Mouse (Mus musculus): ENCODE data around the gene Cux1.

The Cux1 gene

DNA sequence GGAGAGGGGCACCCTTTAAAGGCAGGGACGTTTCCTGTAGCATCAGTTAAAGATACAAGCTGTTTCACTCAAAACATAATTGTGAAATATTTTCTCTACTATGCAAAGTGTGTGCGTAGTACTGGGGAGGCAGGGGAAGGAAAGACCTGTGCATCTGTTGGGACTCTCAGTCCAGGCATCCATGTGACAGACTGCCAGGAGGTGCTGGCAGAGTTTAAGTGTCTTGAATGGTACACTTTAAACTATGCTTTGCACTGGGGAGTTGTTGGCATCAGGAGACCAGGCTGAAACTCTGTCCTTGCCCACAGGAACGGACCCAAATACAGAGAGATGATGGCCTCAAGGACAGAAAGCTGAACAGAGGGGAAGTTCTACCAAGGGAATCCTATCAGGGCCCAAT lies 182.1 kb downstream of the Cux1 start:
- no peak for DNase-seq (ENCODE audit: low read depth, low spot score)

DNA sequence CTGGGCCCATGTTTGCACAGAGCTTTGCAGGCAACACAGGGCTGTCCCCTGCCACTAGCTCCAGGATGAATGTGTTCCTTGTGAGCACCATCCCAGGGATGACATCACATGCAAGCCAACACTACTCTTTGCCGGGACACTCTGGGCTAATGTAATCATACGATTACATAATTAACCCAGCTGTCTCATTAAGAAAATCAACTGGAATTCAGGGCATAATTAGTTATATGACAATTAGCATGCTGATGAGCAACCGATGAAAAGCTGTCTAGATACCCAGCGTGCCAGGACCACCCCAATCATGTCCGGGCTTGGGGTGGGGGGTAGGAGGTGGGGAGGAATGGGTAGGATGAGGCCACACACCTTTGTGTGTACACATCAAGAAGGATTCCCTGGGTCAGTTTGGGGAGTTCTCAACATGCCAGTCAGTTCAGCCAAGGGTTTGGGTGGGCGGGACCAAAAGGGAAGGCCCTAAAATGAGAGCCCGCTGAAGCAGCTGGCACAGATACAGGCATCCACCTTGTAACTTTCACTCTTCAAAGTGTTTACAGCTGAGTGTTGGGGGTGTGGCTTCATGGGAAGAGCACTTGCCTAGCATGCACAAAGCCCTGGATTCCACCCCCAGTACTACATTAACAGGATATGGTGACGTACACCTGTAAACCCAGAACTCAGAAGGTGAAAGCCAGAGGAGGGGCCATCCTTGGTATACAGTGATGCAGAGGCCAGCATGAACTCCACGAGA lies 184.9 kb downstream of the Cux1 start:
- DNase-seq (ENCODE audit: low read depth, low spot score): no peak

DNA sequence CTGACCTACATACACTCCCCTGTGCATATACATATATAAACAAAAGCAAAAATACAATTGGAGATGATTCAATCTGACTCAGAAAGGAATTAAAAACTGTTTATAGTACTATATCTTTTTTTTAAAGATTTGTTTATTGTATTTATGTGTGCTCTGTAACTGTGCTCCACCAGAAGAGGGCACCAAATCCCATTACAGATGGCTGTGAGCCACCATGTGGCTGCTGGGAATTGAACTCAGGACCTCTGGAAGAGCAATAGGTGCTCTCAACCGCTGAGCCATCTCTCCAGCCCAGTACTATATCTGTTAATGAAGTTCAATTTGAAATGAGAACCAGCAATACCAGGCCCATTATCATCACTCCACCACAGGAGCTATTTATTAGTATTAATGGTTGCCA lies 187.9 kb downstream of the Cux1 start:
- no peak for DNase-seq (ENCODE audit: low read depth, low spot score)

- no peak for DNase-seq (ENCODE audit: low read depth, low spot score)
These were observed 190.2 kb downstream of the Cux1 start for GRCm38 (mm10) chr5:136377101-136377500.

GRCm38 (mm10) chr5:136375350-136375749 lies 191.9 kb downstream of the Cux1 start:
- DNase-seq (ENCODE audit: low read depth, low spot score): no peak

GRCm38 (mm10) chr5:136372276-136372675 lies 195.0 kb downstream of the Cux1 start:
- DNase-seq (ENCODE audit: low read depth, low spot score): no peak

GRCm38 (mm10) chr5:136363421-136363820 lies 203.9 kb downstream of the Cux1 start:
- DNase-seq (ENCODE audit: low read depth, low spot score): no peak

DNA sequence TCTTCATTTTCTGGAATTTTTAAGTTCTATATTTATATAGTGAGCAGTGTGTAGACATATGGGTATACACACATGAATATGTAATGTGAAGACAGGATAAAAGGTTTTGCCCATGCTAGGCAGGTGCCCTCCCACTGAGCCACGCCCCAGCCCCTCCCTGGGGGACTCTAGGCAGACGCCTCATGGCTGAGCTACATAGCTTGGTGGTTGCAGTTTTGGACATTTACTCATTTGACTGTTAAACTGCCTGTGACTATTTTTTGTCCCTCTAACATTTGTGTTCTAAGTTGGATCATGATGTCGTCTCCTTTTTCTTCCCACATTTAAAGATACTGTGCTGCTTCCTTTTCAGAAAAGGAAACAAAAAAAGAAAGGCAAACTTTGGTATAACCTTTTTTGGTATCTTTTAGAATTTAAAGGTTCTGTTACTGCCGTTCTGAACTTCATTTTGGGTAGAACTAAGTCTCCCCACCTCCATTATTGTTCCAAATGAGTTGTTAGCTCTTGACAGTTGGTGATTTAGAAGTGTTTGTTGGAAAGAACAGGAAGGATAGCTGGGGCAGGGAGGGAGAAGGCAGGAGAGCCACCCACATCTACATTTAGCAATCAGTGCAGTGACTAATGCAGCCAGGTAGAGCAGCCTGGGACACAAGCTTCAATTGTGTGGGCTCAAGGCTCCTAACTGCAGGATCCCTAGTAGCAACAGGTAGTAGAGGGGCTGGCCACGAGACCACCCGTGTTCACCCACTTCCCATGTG lies 204.6 kb downstream of the Cux1 start:
- DNase-seq (ENCODE audit: low read depth, low spot score): no peak

GRCm38 (mm10) chr5:136362021-136362420 lies 205.3 kb downstream of the Cux1 start:
- no peak for DNase-seq (ENCODE audit: low read depth, low spot score)

DNA sequence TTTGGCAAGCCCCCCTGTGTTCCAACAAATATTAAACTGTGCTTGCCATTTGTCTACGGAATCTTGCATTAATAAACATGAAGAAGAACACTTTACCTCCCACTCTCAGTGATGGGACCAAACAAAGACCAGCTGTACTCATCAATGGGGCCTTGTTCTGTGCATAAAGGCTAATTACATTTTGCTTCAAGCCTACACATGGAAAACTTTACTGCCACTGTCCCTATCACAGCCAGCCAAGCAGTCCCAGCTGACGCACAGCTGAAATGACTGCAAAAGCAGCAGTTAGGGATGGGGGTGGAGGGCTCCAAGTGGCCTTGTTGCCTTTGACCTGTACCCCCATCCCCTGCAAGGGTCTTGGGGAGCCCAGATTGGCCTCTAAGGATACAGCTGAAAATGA lies 210.1 kb downstream of the Cux1 start:
- no peak for DNase-seq (ENCODE audit: low read depth, low spot score)

DNA sequence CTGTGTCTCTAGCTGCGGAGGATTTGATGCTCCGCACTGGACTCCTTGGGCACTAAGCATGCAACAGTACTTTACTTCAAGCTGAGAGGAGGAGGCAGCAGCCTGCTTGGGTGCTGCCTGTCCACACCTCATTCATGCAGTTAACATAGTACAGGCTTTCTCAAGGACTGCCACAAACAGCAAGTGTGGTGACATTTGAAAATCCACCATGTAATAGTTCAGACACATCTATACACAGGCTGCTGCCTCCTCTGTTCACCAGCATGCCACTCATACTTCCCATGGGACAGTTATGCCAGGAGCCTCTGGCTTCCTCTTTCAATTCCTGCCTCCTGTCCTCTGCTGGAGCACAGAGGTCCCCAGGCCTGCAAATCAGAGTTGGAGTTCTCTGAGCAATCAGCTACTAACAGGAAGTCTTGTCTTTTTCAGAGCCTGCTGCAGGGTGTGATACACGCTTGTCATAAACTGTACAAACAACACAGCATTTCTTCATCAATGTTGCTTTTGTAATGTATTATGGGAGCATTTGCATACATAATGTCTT lies 211.6 kb downstream of the Cux1 start:
- no peak for DNase-seq (ENCODE audit: low read depth, low spot score)

- no peak for DNase-seq (ENCODE audit: low read depth, low spot score)
These were observed 212.6 kb downstream of the Cux1 start for GRCm38 (mm10) chr5:136354729-136355128.

DNA sequence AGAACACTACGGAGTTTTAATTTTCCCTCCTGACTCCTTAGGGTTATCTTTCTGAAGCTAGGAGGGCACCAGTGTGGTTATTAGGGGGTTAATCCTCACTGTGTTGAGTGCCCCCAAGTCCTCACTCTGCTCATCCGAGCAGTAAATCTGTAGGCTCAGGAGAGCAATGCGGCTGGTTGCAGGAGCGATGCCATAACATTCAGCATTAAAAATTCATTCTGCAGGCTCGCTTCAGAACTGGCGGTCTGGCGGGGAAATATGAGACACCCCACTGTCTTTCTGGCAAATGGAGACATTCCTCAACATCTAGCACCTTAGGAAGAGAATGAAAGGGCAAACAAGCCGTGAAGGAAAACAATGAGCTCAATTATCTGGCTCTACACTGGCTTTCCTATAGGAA lies 214.2 kb downstream of the Cux1 start:
- DNase-seq (ENCODE audit: low read depth, low spot score): no peak

- DNase-seq (ENCODE audit: low read depth, low spot score): no peak
These were observed 224.0 kb downstream of the Cux1 start for GRCm38 (mm10) chr5:136343156-136343890.

DNA sequence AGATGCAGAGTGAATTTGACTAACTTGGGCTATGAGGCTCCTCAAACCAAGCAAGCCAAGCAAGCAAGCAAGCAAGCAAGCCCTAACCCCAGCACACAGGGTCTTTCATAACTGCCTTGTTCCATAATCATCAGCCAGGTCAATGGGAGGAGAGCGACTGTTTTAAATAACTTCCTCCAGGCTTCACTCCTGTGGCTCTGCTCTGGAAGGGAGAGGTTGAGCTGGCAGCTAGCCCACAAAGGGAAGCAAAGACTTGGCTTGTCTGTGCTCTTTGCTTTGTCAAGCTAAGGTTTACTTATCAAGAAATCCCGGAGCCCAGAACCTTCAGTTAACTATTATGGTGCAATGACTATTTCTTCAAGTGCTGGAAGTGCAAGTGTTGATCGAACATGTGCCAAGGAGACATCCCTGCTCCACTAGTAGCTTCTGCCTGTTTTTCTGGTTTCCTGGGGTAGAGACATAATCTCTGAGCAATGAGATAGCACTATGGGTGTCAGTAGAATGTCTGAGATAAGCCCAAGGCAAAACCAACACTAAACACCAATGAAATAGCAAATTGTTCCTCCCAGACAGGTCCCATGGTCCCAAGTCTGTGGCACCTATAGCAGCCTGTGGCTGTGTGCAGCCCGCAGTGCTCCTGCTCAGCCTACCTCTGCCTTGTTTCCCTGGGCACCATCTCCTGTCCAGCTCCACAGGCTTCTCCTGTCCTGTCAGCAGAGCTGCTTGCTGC lies 230.3 kb downstream of the Cux1 start:
- no peak for DNase-seq (ENCODE audit: low read depth, low spot score)

DNA sequence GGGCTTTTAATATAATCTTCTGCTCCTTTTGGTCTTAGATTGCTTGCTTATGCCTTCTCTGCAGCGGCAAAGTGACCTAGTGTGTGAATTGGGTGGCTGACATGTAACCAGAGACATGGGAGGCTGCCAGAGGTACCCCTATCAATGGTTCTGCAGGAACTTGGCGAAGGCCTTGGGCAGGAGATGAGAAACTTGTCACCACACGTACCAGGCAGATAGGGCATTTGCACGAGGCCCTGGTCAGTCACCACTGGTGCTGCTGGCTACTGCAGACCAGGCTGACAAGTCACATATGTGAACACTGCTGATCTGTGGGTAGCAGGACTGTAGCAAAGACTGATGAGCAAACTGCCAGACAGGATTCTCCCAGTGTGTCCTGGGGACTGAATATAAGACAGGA lies 231.6 kb downstream of the Cux1 start:
- no peak for DNase-seq (ENCODE audit: low read depth, low spot score)

DNA sequence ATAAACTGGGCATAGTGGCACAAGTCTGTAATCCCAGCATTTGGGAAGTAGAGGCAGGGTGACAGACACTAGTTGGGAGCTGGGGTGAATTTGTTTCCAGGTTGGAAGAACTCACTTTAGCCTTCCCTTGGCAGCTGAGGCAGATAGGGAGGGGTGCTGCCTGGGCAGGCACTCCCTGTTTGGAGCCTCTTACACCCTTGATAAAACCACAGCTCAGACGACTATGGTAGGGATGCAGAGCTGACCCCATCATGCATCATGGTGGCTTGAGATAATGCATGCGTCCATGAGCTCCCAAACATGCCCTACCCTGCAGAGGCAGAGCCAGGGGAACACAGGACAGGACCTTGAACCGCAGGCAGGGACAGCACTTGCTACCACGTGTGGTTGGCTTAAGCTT lies 232.5 kb downstream of the Cux1 start:
- DNase-seq (ENCODE audit: low read depth, low spot score): no peak

- DNase-seq (ENCODE audit: low read depth, low spot score): no peak
These were observed 233.2 kb downstream of the Cux1 start for GRCm38 (mm10) chr5:136334051-136334450.

DNA sequence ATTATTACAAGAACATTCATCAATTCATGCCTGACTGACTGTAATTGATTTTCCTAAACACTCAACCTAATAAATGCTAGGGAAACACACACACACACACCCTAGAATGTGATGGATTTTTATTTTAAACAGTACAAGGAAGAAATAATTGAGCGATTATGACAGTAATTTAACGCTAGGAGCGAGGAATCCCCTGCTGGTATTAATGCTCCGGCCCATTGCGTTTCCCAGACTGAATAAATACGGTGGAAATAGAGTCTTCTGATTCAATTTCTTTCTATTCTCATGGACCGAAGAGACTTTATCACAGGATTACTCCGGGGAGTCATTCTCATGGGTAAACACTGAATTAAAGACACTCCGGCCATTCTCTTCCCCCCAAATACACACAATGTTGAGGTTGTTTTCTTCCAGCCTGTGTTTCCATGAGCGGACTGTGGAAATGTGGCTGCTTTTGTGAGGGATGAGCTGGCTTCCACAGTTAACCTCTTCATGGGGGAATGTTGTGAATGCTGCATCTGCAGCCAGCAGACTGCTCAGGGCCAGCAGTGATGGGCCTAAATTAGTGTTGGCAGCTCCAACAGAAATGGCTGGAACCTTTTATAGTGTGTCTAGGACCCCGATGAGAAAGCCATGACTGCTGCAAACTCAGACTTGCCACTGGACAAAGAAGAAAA lies 234.4 kb downstream of the Cux1 start:
- no peak for DNase-seq (ENCODE audit: low read depth, low spot score)

DNA sequence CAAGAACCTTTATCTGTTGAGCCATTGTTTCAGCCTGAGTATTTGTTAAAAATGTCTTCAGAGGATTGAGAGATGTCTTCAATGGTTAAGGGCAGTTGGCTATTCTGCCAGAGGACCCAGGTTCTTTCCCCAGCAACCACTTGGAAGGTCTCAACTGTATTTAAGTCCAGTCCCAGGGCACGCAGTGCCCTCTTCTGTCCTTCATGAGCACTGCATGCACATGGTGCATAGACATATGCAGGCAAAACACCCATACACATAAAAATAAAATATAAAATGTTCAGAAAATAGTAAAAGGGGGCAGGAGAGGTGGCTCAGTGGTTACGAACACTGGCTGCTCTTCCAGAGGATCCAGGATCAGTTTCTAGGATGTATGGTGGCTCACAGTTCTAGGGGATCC lies 239.6 kb downstream of the Cux1 start:
- no peak for DNase-seq (ENCODE audit: low read depth, low spot score)

- no peak for DNase-seq (ENCODE audit: low read depth, low spot score)
These were observed 240.7 kb downstream of the Cux1 start for GRCm38 (mm10) chr5:136326626-136327025.

Data from retina, postnatal 7 days (tissue).